Mouse (Mus musculus) midbrain, embryonic 14.5 days (tissue): ENCODE results near the gene Rhebl1. TPM values are rescaled to one million over a fixed set of nuclear protein-coding genes. Genes with fewer than 3 reads are reported as not detected.

ENCODE experiments used
- ATAC-seq: fragments of 200-750 bp; cut with Nextera tagmentation; 2 replicates; pipeline ENCODE4 v1.8.0; 2017; ENCODE audit warnings: moderate number of reproducible peaks, moderate library complexity; ENCODE audit not compliant: low FRiP score, low TSS enrichment
- DNase-seq: peaks from one replicate; pipeline ENCODE4 v3.0.0-alpha.2; 2015
- H3K27ac ChIP-seq: fragments of 300-500 bp; sonication (generic); replicated peaks from 2 replicates; pipeline ENCODE4 v1.5.1; 2014; ENCODE audit warnings: mild to moderate bottlenecking, low read depth, low read length, moderate library complexity
- H3K27me3 ChIP-seq: fragments of 300-500 bp; sonication (generic); 2 replicates; pipeline ENCODE4 v1.6.1; 2014; ENCODE audit warnings: low read length, control low read depth, mixed read lengths; ENCODE audit not compliant: control insufficient read depth, insufficient read depth
- H3K36me3 ChIP-seq: fragments of 300-500 bp; sonication (generic); 2 replicates; pipeline ENCODE4 v1.6.1; 2014; ENCODE audit warnings: low read length, control low read depth; ENCODE audit not compliant: control insufficient read depth, insufficient read depth
- H3K4me1 ChIP-seq: fragments of 300-500 bp; sonication (generic); 2 replicates; pipeline ENCODE4 v1.6.1; 2014; ENCODE audit warnings: mild to moderate bottlenecking, antibody characterized with exemption, low read length, control low read depth; ENCODE audit not compliant: control insufficient read depth, insufficient read depth
- H3K4me2 ChIP-seq: fragments of 300-500 bp; sonication (generic); 2 replicates; pipeline ENCODE4 v1.6.1; 2014; ENCODE audit warnings: mild to moderate bottlenecking, low read length, moderate library complexity
- H3K4me3 ChIP-seq: fragments of 300-500 bp; sonication (generic); replicated peaks from 2 replicates; pipeline ENCODE4 v1.5.1; 2014; ENCODE audit warnings: low read depth, low read length
- H3K9ac ChIP-seq: fragments of 300-500 bp; sonication (generic); replicated peaks from 2 replicates; pipeline ENCODE4 v1.6.1; 2014; ENCODE audit warnings: mild to moderate bottlenecking, low read length, moderate library complexity
- H3K9me3 ChIP-seq: fragments of 300-500 bp; sonication (generic); 2 replicates; pipeline ENCODE4 v1.6.1; 2016; ENCODE audit warnings: low read length, control low read depth, mixed read lengths; ENCODE audit not compliant: control insufficient read depth
- WGBS: fragments of 180-500 bp; shearing (Covaris S2); extraction: QIAGEN DNeasy Blood & Tissue Kit; methylation state at CpG from one replicate; pipeline ENCODE4 v1.1.7; 2014; 5-methylcytosine and 5-hydroxymethylcytosine counted together
- polyA plus RNA-seq: library from polyadenylated mRNA; unstranded; fragments of >200 nt; fragmentation: Nextera tagmentation; extraction: Ambion mirVana; gene quantifications from 2 replicates; pipeline ENCODE4 v1.2.1, GENCODE M21; 2014

The Rhebl1 gene
- polyA plus RNA-seq, 1 experiment from 2014 or later = 23.7 TPM

DNA sequence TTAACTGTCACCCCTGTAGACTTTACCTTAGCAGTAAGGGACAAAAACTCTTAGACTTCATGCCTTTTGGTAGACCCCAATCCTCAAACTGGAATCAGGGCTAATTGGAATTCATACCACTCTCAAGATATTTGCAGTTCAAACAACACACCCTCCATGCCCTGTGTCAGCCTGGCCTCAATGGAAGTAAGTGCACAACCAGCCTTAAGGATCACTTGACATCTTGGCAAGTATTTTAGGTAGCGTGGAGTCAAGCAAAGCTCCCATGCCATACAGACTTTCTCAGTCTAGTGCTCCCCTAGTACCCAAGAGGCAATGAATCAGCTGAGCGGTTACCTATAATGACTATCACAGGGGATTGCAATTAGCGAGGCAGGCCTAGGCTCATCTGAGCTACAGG is 36.7 kb upstream of the Rhebl1 start:
- Histone ChIP-seq H3K36me3 (peaks cover 18% of the 10 kb centered on the region), H3K4me3 (no peak overlapping the region), H3K9me3 (no peaks in the 10 kb centered on the region), H3K27me3 (no peaks in the 10 kb centered on the region), H3K4me2 (0 out of 2 replicates have a peak overlapping the region, but pooled peaks have one; percentile 8), H3K9ac (no peak overlapping the region; the same call in 1 of the 2 replicates), H3K4me1 (peaks cover 16% of the 10 kb centered on the region), H3K27ac (no peak overlapping the region)
- no peak for ATAC-seq
- 79% methylated on average over 3 of the region's 3 CpGs for WGBS
- DNase-seq = no peak

GRCm38 (mm10) chr15:98930017-98930734 is 35.8 kb upstream of the Rhebl1 start:
- H3K9me3 ChIP-seq = no peaks in the 10 kb centered on the region
- no peak overlapping the region for H3K4me2 ChIP-seq
- 62% methylated on average over 8 of the region's 8 CpGs for WGBS
- no peak for ATAC-seq
- H3K36me3 ChIP-seq = peaks cover 18% of the 10 kb centered on the region
- H3K4me1 ChIP-seq = peaks cover 12% of the 10 kb centered on the region
- no peak for DNase-seq
- H3K27ac ChIP-seq = no peak overlapping the region
- H3K4me3 ChIP-seq = no peak overlapping the region
- H3K9ac ChIP-seq = no peak overlapping the region
- H3K27me3 ChIP-seq = no peaks in the 10 kb centered on the region

- WGBS = 14% methylated on average over 13 of the region's 13 CpGs
- H3K4me2 ChIP-seq = peak overlapping the region; percentile 9; the same call in 1 of the 2 replicates
Measured at GRCm38 (mm10) chr15:98928598-98929240, 34.4 kb upstream of the Rhebl1 start.

GRCm38 (mm10) chr15:98927566-98927965 is 33.2 kb upstream of the Rhebl1 start:
- ATAC-seq = no peak
- Histone ChIP-seq H3K9me3 (no peaks in the 10 kb centered on the region), H3K9ac (no peak overlapping the region), H3K36me3 (peaks cover 15% of the 10 kb centered on the region), H3K4me2 (no peak overlapping the region), H3K27ac (no peak overlapping the region), H3K4me3 (no peak overlapping the region), H3K27me3 (no peaks in the 10 kb centered on the region), H3K4me1 (peaks cover 3% of the 10 kb centered on the region; the same call in 1 of the 2 replicates)
- DNase-seq = no peak
- 84% methylated on average over 5 of the region's 5 CpGs for WGBS

More at GRCm38 (mm10) chr15:98928598-98929240, 34.4 kb upstream of the Rhebl1 start:
- ATAC-seq (no peak), DNase-seq (peak; percentile 87)
- H3K27ac ChIP-seq = no peak overlapping the region
- H3K9ac ChIP-seq = no peak overlapping the region
- no peak overlapping the region for H3K4me3 ChIP-seq
- H3K9me3 ChIP-seq = no peaks in the 10 kb centered on the region
- peaks cover 6% of the 10 kb centered on the region; the same call in 1 of the 2 replicates for H3K4me1 ChIP-seq
- no peaks in the 10 kb centered on the region for H3K27me3 ChIP-seq
- H3K36me3 ChIP-seq = peaks cover 18% of the 10 kb centered on the region

DNA sequence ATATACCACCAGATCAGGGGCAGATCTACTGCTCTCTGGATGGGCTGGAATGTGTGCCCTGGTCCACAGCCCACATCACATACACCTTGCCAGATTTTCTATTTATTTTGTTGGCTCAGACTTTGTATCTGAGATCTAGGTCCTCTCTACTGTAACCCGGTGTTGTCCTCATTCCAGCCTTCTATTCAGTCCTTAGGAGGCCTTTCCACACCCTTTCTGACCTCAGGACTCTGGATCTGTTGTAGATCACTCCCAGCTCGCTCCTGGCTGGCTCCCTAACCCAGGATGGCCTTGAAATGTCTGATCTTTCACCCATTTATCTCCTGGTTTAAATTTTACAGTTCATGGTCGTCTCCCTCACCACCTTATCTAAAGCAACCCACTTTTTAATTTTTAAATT is 30.3 kb upstream of the Rhebl1 start:
- Histone ChIP-seq H3K36me3 (no peaks in the 10 kb centered on the region), H3K4me1 (peaks cover 3% of the 10 kb centered on the region; the same call in 1 of the 2 replicates), H3K4me3 (no peak overlapping the region), H3K4me2 (no peak overlapping the region), H3K9me3 (no peaks in the 10 kb centered on the region), H3K27ac (no peak overlapping the region), H3K9ac (no peak overlapping the region), H3K27me3 (no peaks in the 10 kb centered on the region)
- no peak for ATAC-seq
- no peak for DNase-seq
- WGBS = 75% methylated on average over 3 of the region's 3 CpGs

DNA sequence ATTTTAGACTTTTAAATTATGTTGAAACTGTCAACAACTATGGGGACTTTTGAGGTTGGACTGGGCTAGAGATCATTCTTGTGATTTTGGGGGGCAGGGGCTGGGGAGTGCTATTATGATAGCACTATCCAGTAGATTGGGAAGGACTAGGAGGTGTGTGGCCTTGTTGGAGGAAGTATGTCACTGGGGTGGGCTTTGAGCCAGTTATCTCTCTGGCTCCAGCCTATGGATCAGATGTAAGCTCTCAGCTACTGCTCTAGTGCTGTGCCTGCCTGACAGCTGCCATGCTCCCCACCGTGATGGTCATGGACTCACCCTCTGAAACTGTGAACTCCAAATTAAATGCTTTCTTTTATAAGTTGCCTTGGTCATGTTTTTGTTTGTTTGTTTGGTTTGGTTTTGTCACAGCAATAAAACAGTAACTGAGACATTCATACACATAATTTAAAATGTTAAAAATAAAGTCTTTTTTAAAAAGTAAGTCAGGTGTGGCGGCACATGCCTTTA is 28.7 kb upstream of the Rhebl1 start:
- ATAC-seq (no peak), DNase-seq (no peak)
- Histone ChIP-seq H3K4me2 (no peak overlapping the region), H3K4me1 (peaks cover 4% of the 10 kb centered on the region), H3K27me3 (no peaks in the 10 kb centered on the region), H3K36me3 (no peaks in the 10 kb centered on the region), H3K27ac (no peak overlapping the region), H3K9me3 (no peaks in the 10 kb centered on the region), H3K9ac (no peak overlapping the region), H3K4me3 (no peak overlapping the region)
- WGBS = 73% methylated on average over 2 of the region's 2 CpGs

- Histone ChIP-seq H3K27ac (no peak overlapping the region), H3K4me3 (no peak overlapping the region), H3K9ac (no peak overlapping the region), H3K36me3 (no peaks in the 10 kb centered on the region), H3K27me3 (no peaks in the 10 kb centered on the region), H3K4me2 (no peak overlapping the region), H3K9me3 (no peaks in the 10 kb centered on the region), H3K4me1 (peaks cover 4% of the 10 kb centered on the region)
- WGBS = 71% methylated on average over 3 of the region's 3 CpGs
- ATAC-seq = no peak
- no peak for DNase-seq
Measured at GRCm38 (mm10) chr15:98922581-98922980, 28.2 kb upstream of the Rhebl1 start.

GRCm38 (mm10) chr15:98921510-98921909 is 27.2 kb upstream of the Rhebl1 start:
- Histone ChIP-seq H3K36me3 (no peaks in the 10 kb centered on the region), H3K27ac (no peak overlapping the region), H3K9ac (no peak overlapping the region), H3K4me3 (no peak overlapping the region), H3K27me3 (no peaks in the 10 kb centered on the region), H3K4me2 (no peak overlapping the region), H3K4me1 (peaks cover 7% of the 10 kb centered on the region), H3K9me3 (no peaks in the 10 kb centered on the region)
- WGBS = 78% methylated on average over 5 of the region's 5 CpGs
- DNase-seq (no peak), ATAC-seq (no peak)
